Mouse (Mus musculus): Measurements from ENCODE around the gene Hsf5.

Hsf5 gene

DNA sequence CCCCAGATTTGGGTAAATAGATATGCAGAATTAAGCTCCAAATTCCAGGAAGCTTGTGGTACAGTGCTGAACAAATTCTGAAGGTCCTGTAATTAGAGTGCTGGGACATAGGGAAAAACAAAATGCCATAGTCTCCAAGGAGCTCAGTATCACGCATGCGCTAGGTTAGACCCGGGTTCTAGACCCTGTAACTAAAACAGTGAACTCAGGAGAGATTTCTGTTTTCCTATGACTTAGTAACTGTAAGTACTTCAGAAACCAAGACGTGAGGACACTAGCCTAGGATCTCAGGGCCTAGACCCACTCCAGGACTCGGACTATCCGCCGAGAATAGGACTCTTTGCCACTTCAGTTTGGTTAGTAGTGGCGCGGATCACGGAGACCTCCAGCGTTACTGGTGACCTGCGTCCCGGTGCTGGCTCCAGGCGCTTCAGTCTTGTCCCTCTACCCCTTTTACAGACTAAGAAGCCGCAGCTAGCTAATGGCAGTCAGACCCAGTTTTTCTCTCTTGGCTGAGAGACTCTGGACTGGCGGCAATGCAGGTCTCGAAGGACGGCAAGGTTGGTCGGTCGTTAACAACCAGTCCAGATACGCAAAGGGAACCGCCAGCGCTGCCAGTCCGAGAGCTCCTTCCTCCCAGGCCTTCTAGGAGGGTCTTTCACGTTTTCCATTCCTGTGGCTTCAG, 26.0 kb upstream of the Hsf5 start:
- DNase-seq = peak; percentile 34

DNA sequence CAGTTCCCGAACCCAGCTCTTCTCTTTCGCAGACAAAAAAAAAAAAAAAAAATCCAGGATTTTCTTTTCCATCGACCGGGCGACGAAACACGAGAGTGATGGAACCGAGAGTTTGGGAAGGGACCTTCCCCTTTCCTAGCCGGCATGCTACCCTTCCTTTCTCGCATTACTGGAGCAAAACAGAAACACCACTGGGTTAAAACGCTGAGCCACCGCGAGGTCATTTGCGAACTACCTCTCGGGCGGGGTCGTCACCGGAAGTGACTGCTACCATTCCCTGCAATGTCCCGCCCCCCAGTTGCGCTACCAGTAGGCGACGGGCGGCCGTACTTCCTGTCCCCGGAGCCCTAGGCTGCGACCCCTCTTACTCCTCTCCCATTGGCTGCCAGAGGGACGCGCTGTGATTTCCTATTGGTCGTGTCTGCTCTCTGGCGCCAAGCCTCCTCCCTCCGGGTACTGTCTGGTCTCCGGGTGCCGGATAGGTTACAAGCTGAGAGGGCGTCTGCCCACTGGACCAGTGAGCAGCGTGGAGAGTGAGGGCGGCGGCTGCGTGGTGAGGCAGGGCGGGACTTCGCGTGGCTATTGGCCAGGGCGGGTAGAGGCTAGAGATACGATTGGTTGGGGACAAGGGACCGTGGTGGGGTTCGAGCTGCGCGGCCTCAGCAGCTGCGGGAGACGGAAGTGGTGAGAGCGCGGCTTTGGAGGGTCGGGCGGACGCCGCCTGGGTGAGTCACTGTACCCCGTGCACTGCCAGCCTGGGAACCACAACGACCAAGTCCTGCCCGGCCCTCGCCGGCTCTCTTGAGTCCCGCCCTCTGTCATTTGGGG, 25.2 kb upstream of the Hsf5 start, which contains the start of gene Mtmr4:
Gene Mtmr4 (plus strand): TSS at position 637 of the 828 bp plus-strand sequence.
- peak; percentile 100 for DNase-seq

GRCm38 (mm10) chr11:87592354-87592695, 24.6 kb upstream of the Hsf5 start:
- DNase-seq = no peak

- no peak for DNase-seq
Observed at GRCm38 (mm10) chr11:87592713-87593598, 24.0 kb upstream of the Hsf5 start.

GRCm38 (mm10) chr11:87595327-87595841, 21.6 kb upstream of the Hsf5 start:
- DNase-seq = peak; percentile 88

DNA sequence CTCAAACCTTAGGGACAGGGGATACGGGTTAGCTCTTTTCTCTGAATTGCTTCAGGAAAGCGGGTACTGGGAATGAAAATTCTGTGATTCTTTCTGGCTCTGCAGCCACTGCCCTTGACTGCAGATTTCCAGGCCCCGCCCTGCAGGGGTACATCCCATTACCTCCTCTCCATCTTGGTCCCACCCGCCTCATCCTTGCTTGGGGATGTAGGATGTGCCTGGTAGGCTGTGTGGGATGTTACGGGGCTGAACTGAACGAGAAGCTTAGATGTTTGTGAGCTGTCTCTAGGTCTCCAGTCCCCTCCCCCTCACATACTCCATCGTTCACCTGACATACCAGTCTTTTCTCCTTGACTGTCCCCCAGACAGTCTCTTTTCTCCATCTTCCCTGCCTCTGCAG, 21.0 kb upstream of the Hsf5 start:
- DNase-seq = peak; percentile 32

DNA sequence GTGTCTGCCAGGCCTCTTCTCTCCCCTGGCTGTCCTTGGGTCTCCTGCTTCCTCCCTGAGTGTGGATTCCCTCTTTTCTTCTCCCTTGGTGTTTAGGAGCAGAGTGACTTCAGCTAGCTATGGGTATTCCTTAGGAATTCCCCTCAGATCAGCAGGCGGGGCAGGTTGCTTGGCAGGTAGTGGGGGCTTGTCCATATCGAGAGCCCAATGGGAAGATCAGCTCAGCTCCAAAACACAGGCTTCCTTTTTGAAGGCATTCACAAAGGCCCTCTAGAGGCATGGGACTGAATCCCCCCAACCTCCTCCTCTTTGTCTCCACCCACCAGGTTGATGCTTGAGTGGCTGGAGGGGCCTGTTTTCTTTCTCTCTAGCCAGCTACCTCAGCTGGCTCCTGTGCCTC, 20.5 kb upstream of the Hsf5 start:
- no peak for DNase-seq

DNA sequence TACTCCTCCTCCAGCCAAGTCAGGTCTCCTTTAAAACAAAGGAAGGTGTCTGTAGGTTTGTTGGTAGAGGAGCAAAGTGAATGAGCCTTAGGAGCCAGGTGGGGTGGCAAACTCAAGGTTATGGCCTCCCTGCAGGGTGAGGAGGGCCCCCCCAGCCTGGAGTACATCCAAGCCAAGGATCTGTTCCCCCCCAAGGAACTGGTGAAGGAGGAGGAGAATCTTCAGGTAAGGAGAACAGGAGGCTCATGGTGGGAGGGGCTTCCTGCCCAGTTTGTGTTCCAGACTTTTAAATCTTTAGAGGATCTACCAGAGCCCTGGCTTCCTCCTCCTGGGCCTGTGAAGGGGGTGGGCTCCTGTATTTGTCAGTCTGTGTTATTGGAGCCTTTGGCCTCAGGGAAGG, 19.9 kb upstream of the Hsf5 start:
- DNase-seq = no peak

DNA sequence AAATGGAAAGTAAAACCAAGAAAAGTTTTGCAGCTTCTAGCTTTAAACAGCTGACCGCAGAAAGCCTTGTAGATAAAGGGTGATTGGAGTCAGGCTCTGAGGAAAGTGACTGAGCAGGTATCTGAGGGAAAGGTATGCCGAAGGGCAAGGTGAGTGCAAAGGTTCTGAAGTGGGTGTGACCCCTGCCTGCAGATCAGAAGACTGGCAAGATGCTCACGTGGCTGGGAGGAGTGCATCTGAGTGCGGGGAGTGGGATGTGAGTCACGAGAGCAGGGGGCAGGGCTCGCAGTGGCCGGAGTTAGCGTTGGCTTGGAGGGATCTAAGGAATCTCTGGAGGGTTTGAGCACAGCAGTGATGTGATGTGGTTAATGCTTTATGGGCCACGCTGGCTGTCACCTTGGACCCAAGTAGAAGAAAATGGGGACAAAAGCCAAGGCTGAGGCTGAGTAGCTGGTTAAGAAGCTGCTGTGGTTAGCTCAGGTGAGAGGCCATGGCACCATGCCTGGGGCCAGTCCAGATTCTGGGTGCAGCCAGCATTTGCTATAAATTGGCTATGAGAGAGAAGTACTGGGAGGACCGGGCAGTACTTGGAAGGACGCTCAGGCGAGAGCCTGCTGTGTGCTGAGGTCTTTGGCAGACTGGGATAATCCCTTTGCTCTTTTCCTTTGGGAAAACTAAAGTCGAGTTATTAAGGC, 17.4 kb upstream of the Hsf5 start:
- no peak for DNase-seq

- no peak for DNase-seq
Observed at GRCm38 (mm10) chr11:87600322-87600853, 16.6 kb upstream of the Hsf5 start.

- DNase-seq = no peak
Observed at GRCm38 (mm10) chr11:87602234-87602633, 14.7 kb upstream of the Hsf5 start.

DNA sequence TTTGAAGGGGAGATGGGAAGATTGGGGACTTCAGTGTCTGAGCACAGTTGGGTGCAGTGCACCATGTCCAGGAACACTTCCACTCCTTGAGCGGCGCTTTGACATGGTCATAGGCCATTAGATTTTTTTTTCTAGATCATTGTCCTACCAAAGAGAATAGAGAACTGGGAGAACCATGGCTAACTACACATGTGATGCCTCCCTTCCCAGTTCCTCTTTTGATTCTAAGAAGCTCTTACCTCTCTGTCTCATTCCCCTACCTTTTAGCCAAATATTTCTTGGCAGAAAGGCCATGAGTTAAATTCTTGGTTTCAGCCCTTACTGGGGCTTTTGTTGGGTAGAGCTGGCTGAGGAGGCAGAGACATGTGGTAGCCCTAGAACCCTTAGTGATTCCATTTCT, 13.4 kb upstream of the Hsf5 start:
- no peak for DNase-seq

DNA sequence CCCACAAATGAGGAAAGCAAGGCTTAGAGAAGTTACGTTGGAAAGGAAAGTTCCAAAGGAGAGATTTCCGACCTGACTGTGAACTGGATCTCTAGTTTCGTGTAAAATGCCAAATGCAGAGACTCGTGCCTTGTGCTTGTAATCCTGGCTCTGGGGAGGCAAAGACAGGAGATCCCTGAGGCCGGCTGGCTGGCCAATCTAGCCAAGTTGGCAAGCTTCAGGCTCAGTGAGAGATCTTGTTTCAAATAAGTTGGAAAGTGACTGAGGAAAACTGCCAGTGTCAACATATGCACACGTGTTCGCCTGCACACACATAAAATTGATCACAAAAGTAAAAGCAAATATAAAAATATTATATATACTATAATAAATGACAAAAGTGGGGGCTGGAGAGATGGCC, 7.7 kb upstream of the Hsf5 start:
- DNase-seq = no peak

DNA sequence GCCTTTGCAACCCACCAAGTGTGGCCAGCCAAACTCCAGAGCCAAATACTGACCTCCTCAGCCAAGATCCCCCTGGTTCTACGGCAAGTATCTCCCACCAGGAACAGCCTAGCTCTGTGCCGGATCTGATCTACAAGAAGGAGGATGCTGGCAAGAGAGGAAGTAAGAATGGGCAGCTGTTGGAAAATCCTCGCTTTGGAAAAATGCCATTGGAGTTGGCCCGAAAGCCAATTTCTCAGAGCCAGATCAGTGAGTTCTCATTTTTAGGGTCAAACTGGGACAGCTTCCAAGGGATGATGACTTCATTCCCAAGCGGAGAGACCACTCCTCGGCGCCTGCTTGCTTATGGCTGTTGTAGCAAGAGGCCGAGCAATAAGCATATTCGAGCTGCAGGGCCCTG, 5.4 kb upstream of the Hsf5 start:
- no peak for DNase-seq

DNA sequence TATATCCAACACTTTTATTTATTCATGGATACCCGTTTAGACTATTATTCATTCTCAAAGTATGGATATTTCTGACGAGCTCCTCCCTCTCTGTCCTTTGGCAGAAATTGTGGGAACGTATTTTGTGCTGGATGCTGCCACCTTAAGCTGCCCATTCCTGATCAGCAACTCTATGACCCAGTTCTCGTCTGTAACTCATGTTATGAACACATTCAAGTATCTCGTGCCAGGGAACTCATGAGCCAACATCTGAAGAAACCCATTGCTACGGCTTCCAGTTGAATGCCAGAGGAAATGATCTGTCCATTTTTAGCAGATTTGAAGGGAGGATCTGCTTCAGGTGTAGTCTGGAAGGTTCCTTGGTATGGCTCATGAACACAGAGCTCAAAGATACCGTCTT, 3.0 kb upstream of the Hsf5 start:
- no peak for DNase-seq

DNA sequence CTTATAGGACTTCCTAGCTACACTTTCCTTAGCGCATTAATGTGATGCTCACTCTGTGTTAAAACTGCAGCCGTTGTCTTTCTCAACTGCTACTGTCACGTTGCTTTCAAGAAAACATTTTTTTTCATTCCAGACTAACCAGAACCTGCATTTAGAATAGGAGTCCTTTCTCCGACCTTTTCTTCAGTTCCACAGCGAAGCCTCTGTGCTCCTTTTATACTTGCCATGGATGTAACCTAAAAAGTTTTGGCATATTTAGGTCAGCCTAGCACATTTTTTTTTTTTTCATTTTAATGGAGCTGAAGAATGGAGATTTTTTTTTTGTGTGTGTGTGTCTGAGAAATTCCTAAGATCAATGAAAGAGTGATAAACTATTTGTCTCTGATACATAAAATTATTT, 1.4 kb upstream of the Hsf5 start:
- DNase-seq = no peak

- no peak for DNase-seq
Observed at GRCm38 (mm10) chr11:87615952-87616351, 1.0 kb upstream of the Hsf5 start.

DNA sequence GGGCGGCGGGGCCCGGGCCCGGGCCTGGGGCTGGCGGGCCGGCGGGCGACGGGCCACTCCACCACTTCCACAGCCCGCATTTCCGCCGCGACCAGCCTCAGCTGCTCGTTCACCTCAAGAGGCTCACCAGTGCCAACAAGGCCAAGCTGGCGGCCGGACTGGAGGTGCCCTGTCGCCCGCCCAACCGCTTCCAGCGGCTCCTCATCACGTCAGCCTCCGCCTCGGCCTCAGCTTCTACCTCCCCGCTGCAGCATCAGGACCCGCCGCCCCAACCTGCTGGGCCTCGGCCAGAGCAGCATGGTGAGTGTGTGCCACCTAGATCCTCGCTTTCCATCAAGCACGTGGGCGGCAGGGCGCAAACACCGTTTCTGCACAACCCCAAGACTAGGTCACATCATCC, 642 bp downstream of the Hsf5 start:
- no peak for DNase-seq

- no peak for DNase-seq
Observed at GRCm38 (mm10) chr11:87623160-87623559, 6.2 kb downstream of the Hsf5 start.

DNA sequence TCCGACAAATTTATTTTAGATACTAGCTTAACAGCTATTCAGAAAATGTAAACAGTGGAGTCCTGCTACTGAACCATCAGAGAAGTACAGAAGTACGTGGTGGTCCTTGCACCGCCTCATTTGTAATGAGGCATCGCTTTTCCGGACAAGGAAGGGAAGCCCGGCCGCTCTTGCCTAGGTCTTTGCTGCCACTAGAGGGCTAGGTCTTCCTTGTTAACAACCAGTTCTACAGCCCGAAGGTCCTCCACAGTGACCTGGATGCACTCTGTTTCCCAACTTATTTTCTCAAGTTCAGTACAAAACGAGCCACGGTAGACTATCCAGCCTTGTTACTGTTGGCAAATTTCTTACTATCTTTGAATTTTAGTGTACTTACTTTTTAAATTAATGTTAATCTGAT, 12.9 kb downstream of the Hsf5 start:
- DNase-seq = no peak

GRCm38 (mm10) chr11:87638793-87639192, 21.8 kb downstream of the Hsf5 start:
- DNase-seq = no peak

GRCm38 (mm10) chr11:87639206-87639605, 22.2 kb downstream of the Hsf5 start:
- DNase-seq = no peak

Data from right cerebral cortex, postnatal 25 days (tissue).